Mouse (Mus musculus) MEL (cell line): ENCODE results near the gene AU021092.

Experiments used
- CHD1 ChIP-seq: IDR thresholded peaks from 2 replicates; pipeline ENCODE4 v1.6.1; 2012; ENCODE audit warnings: low read depth, mild to moderate bottlenecking, inconsistent platforms, low read length, improper control_type of control experiment
- CTCF ChIP-seq, 3 experiments: IDR thresholded peaks in 2 of 3; conservative IDR thresholded peaks in 1 of 3; 2 replicates each; pipeline ENCODE4 v1.5.1; 2011 to 2012; ENCODE audit warnings: low read length in 3 of 3, low read depth in 2 of 3, mild to moderate bottlenecking in 2 of 3, improper control_type of control experiment in 1 of 3, inconsistent platforms in 1 of 3, mixed read lengths in 1 of 3, moderate library complexity in 1 of 3; ENCODE audit not compliant: control insufficient read depth in 1 of 3, insufficient read depth in 1 of 3, poor library complexity in 1 of 3, severe bottlenecking in 1 of 3
- EP300 ChIP-seq, 2 experiments: IDR thresholded peaks; 2 replicates each; pipeline ENCODE4 v1.6.1; 2011; ENCODE audit warnings: improper control_type of control experiment in 2 of 2, low read length in 2 of 2, low read depth in 1 of 2, mild to moderate bottlenecking in 1 of 2
- GATA1 ChIP-seq: IDR thresholded peaks from 2 replicates; pipeline ENCODE4 v1.6.1; 2011; ENCODE audit warnings: low read depth, low read length, improper control_type of control experiment
- HCFC1 ChIP-seq: IDR thresholded peaks from 2 replicates; pipeline ENCODE4 v1.6.1; 2012; ENCODE audit warnings: low read depth, mild to moderate bottlenecking, inconsistent platforms, low read length, improper control_type of control experiment, moderate library complexity
- JUND ChIP-seq: IDR thresholded peaks from 2 replicates; pipeline ENCODE4 v1.6.1; 2011; ENCODE audit warnings: low read depth, mild to moderate bottlenecking, improper control_type of control experiment, low read length
- MEF2A ChIP-seq: IDR thresholded peaks from 2 replicates; pipeline ENCODE4 v1.6.1; 2014; ENCODE audit warnings: low read depth, mild to moderate bottlenecking, inconsistent platforms, low read length, improper control_type of control experiment; ENCODE audit not compliant: poor library complexity, insufficient replicate concordance, severe bottlenecking; ENCODE audit errors: extremely low read depth
- MYB ChIP-seq: IDR thresholded peaks from 2 replicates; pipeline ENCODE4 v1.6.1; 2011; ENCODE audit warnings: mild to moderate bottlenecking, low read depth, low read length, improper control_type of control experiment
- POLR2A ChIP-seq, 2 experiments: IDR thresholded peaks; 2 replicates each; pipeline ENCODE4 v1.6.1; 2011 to 2012; ENCODE audit warnings: low read length in 2 of 2, mild to moderate bottlenecking in 2 of 2, control low read depth in 1 of 2, improper control_type of control experiment in 1 of 2, low read depth in 1 of 2, moderate library complexity in 1 of 2; ENCODE audit not compliant: control insufficient read depth in 1 of 2, insufficient read depth in 1 of 2, poor library complexity in 1 of 2
- POLR2AphosphoS2 ChIP-seq: IDR thresholded peaks from 2 replicates; pipeline ENCODE4 v1.6.1; 2011; ENCODE audit warnings: low read length, improper control_type of control experiment
- USF2 ChIP-seq, 2 experiments: IDR thresholded peaks; 2 replicates each; pipeline ENCODE4 v1.6.1; 2011 to 2012; ENCODE audit warnings: improper control_type of control experiment in 2 of 2, low read length in 2 of 2, borderline replicate concordance in 1 of 2, inconsistent platforms in 1 of 2, low read depth in 1 of 2, mild to moderate bottlenecking in 1 of 2; ENCODE audit not compliant: insufficient read depth in 1 of 2
- ZNF384 ChIP-seq: IDR thresholded peaks from 2 replicates; pipeline ENCODE4 v1.6.1; 2012; ENCODE audit warnings: low read depth, mild to moderate bottlenecking, inconsistent platforms, low read length, improper control_type of control experiment

DNA sequence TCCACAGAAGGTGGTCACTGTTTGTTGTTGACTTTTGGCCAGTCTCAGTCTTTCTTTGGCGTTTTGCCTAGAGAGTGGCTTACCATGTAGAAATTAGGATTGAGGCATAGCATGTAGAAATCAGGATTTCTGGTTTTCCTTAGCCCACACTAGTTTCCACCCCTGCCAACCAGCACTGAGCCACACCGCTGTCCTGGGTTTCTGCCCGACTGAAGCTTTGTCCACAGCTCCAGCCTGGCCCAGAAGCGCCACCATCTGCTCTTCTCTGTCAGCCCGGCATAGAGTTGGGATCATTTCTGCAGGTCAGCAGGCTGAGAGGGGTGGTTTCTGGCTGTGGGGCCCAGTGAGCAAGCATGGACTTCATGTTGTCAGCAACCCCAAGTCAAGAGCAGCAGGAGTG is 37.1 kb downstream of the AU021092 start:
- TF ChIP-seq CTCF (IDR thresholded peaks at IDR 0.05 in 2 of 3, conservative IDR thresholded peaks at IDR 0.05 in 1 of 3; ENCODE audit: control insufficient read depth in 1 of 3, insufficient read depth in 1 of 3, low read depth in 2 of 3, low read length in 3 of 3, poor library complexity in 1 of 3, severe bottlenecking in 1 of 3) (no peak), POLR2A (IDR thresholded peaks at IDR 0.05; ENCODE audit: control insufficient read depth in 1 of 2, insufficient read depth in 1 of 2, low read depth in 1 of 2, low read length in 2 of 2, poor library complexity in 1 of 2) (no peak), HCFC1 (no peak), MEF2A (no peak), JUND (no peak), CHD1 (no peak), POLR2AphosphoS2 (no peak), GATA1 (no peak), ZNF384 (no peak), EP300 (IDR thresholded peaks at IDR 0.05; ENCODE audit: low read depth in 1 of 2, low read length in 2 of 2) (no peak), USF2 (IDR thresholded peaks at IDR 0.05; ENCODE audit: borderline replicate concordance in 1 of 2, insufficient read depth in 1 of 2, low read depth in 1 of 2, low read length in 2 of 2) (no peak), MYB (no peak)
